Mouse (Mus musculus) neural tube, embryonic 12.5 days (tissue): ENCODE measurements around the gene Mlx. TPM values are rescaled to one million over a fixed set of nuclear protein-coding genes. Genes with fewer than 3 reads are reported as not detected.

ENCODE experiments used
- ATAC-seq: fragments of 200-750 bp; cut with Nextera tagmentation; 2 replicates; pipeline ENCODE4 v1.8.0; 2017; ENCODE audit warnings: low read depth, mild to moderate bottlenecking, moderate TSS enrichment, moderate library complexity; ENCODE audit not compliant: low FRiP score
- H3K27ac ChIP-seq: fragments of 300-500 bp; sonication (generic); 2 replicates; pipeline ENCODE4 v1.5.1; 2016
- H3K27me3 ChIP-seq: fragments of 300-500 bp; sonication (generic); replicated peaks from 2 replicates; pipeline ENCODE4 v1.6.1; 2016; ENCODE audit warnings: mild to moderate bottlenecking
- H3K36me3 ChIP-seq: fragments of 300-500 bp; sonication (generic); 2 replicates; pipeline ENCODE4 v1.6.1; 2016; ENCODE audit warnings: mild to moderate bottlenecking
- H3K4me1 ChIP-seq: fragments of 300-500 bp; sonication (generic); 2 replicates; pipeline ENCODE4 v1.6.1; 2016
- H3K4me2 ChIP-seq: fragments of 300-500 bp; sonication (generic); replicated peaks from 2 replicates; pipeline ENCODE4 v1.6.1; 2016; ENCODE audit warnings: mild to moderate bottlenecking
- H3K4me3 ChIP-seq: fragments of 300-500 bp; sonication (generic); 2 replicates; pipeline ENCODE4 v1.5.1; 2016
- H3K9ac ChIP-seq: fragments of 300-500 bp; sonication (generic); 2 replicates; pipeline ENCODE4 v1.6.1; 2016; ENCODE audit warnings: mild to moderate bottlenecking
- H3K9me3 ChIP-seq: fragments of 300-500 bp; sonication (generic); 2 replicates; pipeline ENCODE4 v1.6.1; 2016; ENCODE audit warnings: mild to moderate bottlenecking
- WGBS: fragments of 180-500 bp; shearing (Covaris S2); methylation state at CpG from one replicate; pipeline ENCODE4 v1.1.7; 2016; 5-methylcytosine and 5-hydroxymethylcytosine counted together
- polyA plus RNA-seq: library from polyadenylated mRNA; unstranded; fragments of >200 nt; fragmentation: Nextera tagmentation; extraction: Ambion mirVana; gene quantifications from 2 replicates; pipeline ENCODE4 v1.2.1, GENCODE M21; 2016

Gene Mlx
- polyA plus RNA-seq, 1 experiment from 2014 or later = 59.6 TPM

DNA sequence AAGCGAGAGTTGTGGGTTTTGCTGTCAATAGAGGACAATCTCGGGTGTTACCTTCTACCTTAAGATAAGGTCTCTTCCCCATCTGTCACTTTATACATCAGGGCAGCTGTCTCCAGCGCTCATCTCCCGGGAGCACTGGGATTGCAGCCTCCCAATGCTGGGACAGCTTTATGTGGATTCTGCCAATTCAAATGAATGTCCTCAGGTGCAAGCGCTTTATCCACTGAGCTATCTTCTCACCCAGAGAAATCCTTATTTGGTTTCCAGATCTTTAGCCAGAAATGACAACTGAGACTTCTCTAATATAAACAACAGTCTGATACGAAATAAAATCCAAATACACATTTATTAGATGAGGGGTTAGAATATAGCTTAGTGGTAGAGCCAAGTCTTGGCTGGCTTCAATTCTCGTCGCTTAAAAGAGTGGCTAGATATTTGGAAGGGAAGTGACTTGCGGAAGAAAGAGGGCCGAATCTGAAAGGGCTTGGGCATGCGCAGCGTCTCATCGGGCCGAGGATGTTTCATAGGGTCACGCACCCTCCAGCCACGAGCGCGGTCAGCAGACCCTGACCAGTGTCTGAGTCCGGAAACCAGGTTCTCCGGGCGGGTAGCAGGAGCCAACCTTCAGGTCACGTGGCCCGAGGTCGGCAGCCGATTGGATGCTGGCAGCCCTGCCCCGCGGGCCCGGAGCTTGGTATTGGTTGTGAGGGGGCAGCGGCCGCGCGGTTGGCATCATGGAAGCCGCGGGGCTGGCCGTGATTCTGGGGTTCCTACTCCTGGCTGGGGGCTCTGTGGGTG lies 17.5 kb upstream of the Mlx start, which contains the start of gene Naglu:
Gene Naglu, plus strand, starts transcription at position 622 of the 798 bp plus-strand sequence.
- 5% methylated on average over 35 of the region's 35 CpGs for WGBS

DNA sequence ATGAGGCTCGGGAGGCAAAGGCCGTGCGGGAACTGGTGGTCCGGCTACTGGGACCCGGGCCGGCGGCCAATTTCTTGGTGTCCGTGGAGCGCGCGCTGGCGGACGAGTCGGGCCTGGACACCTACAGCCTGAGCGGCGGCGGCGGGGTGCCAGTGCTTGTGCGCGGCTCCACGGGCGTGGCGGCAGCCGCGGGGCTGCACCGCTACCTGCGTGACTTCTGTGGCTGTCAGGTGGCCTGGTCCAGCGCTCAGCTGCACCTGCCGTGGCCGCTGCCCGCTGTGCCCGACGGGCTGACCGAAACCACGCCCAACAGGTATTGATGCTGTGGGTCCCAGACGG lies 16.9 kb upstream of the Mlx start:
- Histone ChIP-seq H3K36me3 (no peaks in the 10 kb centered on the region), H3K9ac (peak overlapping the region; percentile 83), H3K9me3 (no peaks in the 10 kb centered on the region), H3K4me2 (peak overlapping the region; percentile 98), H3K4me1 (peaks cover 13% of the 10 kb centered on the region; the same call in 1 of the 2 replicates), H3K27ac (no peak overlapping the region), H3K27me3 (peaks cover 3% of the 10 kb centered on the region; the same call in 1 of the 2 replicates), H3K4me3 (peak overlapping the region; percentile 76)
- ATAC-seq = peak; percentile 72
- under 1% methylated on average over 36 of the region's 36 CpGs for WGBS

More for the DNA sequence above, 17.5 kb upstream of the Mlx start, which contains the start of gene Naglu:
- H3K27me3 ChIP-seq = peaks cover 3% of the 10 kb centered on the region; the same call in 1 of the 2 replicates
- H3K27ac ChIP-seq = no peak within 1 kb of the TSS
- peaks cover 13% of the 10 kb centered on the region; the same call in 1 of the 2 replicates for H3K4me1 ChIP-seq
- peak; percentile 89 for ATAC-seq
- peak within 1 kb of the TSS; percentile 76 for H3K4me3 ChIP-seq
- H3K4me2 ChIP-seq = peak within 1 kb of the TSS; percentile 98
- no peaks in the 10 kb centered on the region for H3K9me3 ChIP-seq
- no peaks in the 10 kb centered on the region for H3K36me3 ChIP-seq
- peak within 1 kb of the TSS; percentile 83 for H3K9ac ChIP-seq

DNA sequence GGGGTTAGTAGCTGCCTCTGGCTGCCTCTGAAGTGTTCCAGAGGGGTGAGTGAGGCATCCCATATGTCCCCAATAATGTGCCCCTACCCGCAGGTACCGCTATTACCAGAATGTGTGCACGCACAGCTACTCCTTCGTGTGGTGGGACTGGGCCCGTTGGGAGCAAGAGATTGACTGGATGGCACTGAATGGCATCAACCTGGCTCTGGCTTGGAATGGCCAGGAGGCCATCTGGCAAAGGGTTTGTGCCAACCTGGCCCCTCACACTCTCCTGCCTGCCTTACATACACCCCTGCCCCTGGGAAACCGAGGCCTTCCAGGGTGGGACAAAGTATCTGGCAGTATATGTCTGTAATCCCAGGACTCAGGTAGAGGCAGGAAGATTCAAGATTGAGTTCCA lies 16.1 kb upstream of the Mlx start:
- Histone ChIP-seq H3K9me3 (no peaks in the 10 kb centered on the region), H3K9ac (no peak overlapping the region), H3K27ac (no peak overlapping the region), H3K4me3 (peak overlapping the region; percentile 76; the same call in 1 of the 2 replicates), H3K4me1 (peaks cover 13% of the 10 kb centered on the region; the same call in 1 of the 2 replicates), H3K27me3 (peaks cover 5% of the 10 kb centered on the region; the same call in 1 of the 2 replicates), H3K4me2 (peak overlapping the region; percentile 98), H3K36me3 (no peaks in the 10 kb centered on the region)
- no peak for ATAC-seq
- WGBS = 79% methylated on average over 6 of the region's 6 CpGs

DNA sequence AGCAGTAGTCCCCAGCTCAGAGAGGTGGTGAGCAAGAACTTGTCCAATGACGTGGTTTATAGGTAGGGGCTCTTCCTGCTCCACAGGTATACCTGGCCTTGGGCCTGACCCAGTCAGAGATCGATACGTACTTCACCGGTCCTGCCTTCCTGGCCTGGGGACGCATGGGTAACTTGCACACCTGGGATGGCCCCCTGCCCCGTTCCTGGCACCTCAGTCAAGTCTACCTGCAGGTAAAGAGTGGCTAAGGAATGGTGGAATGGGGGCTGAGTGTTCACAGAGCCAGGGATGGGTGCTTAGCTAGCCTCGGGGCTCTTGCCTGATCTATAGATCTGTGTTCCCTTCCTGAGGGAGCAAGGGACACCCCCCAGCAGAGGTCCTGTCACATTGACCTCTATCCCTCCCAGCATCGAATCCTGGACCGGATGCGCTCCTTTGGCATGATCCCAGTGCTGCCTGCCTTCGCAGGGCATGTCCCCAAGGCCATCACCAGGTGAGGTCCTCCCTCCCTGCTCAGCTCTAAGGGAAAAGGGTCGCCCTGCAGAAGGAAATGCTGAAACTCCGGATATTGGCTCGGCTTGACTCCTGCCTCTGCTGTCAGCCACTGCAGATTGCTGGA lies 15.2 kb upstream of the Mlx start:
- H3K36me3 ChIP-seq = no peaks in the 10 kb centered on the region
- 73% methylated on average over 14 of the region's 14 CpGs for WGBS
- H3K4me1 ChIP-seq = peaks cover 8% of the 10 kb centered on the region; the same call in 1 of the 2 replicates
- no peaks in the 10 kb centered on the region for H3K9me3 ChIP-seq
- H3K27ac ChIP-seq = no peak overlapping the region
- no peak overlapping the region for H3K9ac ChIP-seq
- peaks cover 14% of the 10 kb centered on the region; the same call in 1 of the 2 replicates for H3K27me3 ChIP-seq
- ATAC-seq = no peak
- H3K4me2 ChIP-seq = no peak overlapping the region
- no peak overlapping the region for H3K4me3 ChIP-seq

DNA sequence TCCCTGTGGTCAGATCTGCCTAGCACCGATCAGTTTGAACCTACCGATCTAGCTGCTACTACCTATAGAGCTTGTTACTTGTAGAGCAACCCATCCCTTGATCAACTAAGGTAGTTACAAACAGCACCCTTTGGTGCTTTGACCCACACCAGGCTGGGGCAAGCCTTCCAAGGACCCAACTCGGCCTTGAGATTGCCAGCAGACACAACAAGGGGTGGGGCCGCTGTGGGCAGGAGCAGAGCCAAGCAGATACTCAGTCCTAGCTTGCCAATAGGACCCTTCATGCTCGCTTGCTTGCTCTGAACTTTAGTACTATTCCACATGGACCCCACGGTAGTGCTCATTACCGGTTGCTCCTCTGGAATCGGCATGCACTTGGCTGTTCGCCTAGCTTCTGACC lies 9.0 kb upstream of the Mlx start, which contains the start of gene Hsd17b1:
Gene Hsd17b1, plus strand, starts transcription at position 291 of the 400 bp plus-strand sequence.
- no peak within 1 kb of the TSS for H3K9ac ChIP-seq
- peaks cover 57% of the 10 kb centered on the region for H3K27me3 ChIP-seq
- H3K4me2 ChIP-seq = no peak within 1 kb of the TSS
- no peaks in the 10 kb centered on the region for H3K36me3 ChIP-seq
- no peak within 1 kb of the TSS for H3K4me3 ChIP-seq
- H3K9me3 ChIP-seq = no peaks in the 10 kb centered on the region
- no peak within 1 kb of the TSS for H3K27ac ChIP-seq
- H3K4me1 ChIP-seq = peaks cover 8% of the 10 kb centered on the region
- 70% methylated on average over 9 of the region's 9 CpGs for WGBS
- ATAC-seq = no peak

DNA sequence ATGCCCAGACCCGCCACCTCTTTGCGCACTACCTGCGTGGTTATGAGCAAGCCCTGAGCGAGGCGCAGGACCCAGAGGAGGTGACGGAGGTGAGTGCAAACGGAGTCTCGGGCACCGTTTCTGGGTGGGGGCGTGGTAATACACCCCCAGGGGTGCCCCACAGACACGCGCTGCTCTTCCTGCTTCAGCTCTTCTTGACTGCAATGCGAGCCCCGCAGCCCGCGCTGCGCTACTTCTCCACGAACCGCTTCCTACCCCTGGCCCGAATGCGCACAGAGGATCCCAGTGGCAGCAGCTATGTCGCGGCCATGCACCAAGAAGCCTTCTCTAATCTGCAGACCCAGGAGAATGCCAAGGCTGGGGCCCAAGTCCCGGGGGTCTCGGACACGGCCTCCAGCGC lies 7.3 kb upstream of the Mlx start:
- Histone ChIP-seq H3K36me3 (peaks cover 2% of the 10 kb centered on the region; the same call in 1 of the 2 replicates), H3K4me2 (no peak overlapping the region), H3K4me3 (no peak overlapping the region), H3K27ac (no peak overlapping the region), H3K9ac (no peak overlapping the region), H3K27me3 (peaks cover 57% of the 10 kb centered on the region), H3K4me1 (peaks cover 15% of the 10 kb centered on the region), H3K9me3 (no peaks in the 10 kb centered on the region)
- WGBS = 3% methylated on average over 27 of the region's 27 CpGs
- no peak for ATAC-seq

DNA sequence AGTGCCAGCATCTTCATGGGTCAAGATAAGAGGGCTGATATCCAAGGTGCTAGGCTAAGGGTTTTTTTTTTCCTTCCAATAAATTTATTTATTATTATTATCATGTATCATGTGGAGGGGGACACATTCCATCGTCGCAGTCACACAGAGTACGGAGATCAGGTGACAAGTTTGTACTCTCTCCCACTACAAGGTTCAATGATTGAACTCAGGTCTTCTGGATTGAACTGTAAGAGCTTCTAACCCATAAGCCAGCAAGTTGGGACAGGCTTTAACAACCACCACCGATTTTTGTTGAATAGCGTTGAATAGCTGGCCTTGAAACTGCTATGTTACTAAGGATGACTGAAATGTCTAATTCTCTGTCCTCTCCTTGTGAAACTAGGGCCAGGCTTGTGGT lies 6.7 kb upstream of the Mlx start:
- Histone ChIP-seq H3K36me3 (peaks cover 8% of the 10 kb centered on the region), H3K27me3 (peaks cover 57% of the 10 kb centered on the region), H3K4me1 (peaks cover 15% of the 10 kb centered on the region), H3K27ac (no peak overlapping the region), H3K4me2 (no peak overlapping the region), H3K4me3 (no peak overlapping the region), H3K9me3 (no peaks in the 10 kb centered on the region), H3K9ac (no peak overlapping the region)
- no peak for ATAC-seq
- WGBS = 64% methylated on average over 5 of the region's 5 CpGs

DNA sequence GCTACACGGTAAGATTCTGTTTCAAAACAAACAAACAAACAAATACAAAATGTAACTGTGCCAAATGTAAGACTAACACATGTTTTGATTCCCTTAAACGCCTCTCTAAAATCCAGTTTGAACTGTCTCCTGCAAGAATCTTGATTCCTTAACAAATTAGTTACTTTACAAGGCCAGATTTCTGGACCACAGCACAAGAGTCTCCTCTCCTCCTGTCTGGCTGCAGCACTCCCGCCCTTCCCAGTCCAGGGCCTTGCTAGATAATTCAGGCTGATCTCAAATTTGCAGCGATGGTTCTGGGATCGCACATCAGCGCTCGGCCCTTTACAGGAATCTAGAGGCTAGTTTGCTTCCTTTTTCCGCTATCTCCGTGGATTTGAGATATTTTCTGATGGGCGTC lies 5.4 kb upstream of the Mlx start:
- H3K36me3 ChIP-seq = peaks cover 13% of the 10 kb centered on the region
- peak overlapping the region; percentile 66; the same call in 1 of the 2 replicates for H3K27ac ChIP-seq
- peaks cover 48% of the 10 kb centered on the region for H3K27me3 ChIP-seq
- ATAC-seq = no peak
- no peaks in the 10 kb centered on the region for H3K9me3 ChIP-seq
- H3K4me1 ChIP-seq = peaks cover 26% of the 10 kb centered on the region
- peak overlapping the region; percentile 74 for H3K4me3 ChIP-seq
- 9% methylated on average over 10 of the region's 10 CpGs for WGBS
- peak overlapping the region; percentile 85 for H3K9ac ChIP-seq
- H3K4me2 ChIP-seq = peak overlapping the region; percentile 92

DNA sequence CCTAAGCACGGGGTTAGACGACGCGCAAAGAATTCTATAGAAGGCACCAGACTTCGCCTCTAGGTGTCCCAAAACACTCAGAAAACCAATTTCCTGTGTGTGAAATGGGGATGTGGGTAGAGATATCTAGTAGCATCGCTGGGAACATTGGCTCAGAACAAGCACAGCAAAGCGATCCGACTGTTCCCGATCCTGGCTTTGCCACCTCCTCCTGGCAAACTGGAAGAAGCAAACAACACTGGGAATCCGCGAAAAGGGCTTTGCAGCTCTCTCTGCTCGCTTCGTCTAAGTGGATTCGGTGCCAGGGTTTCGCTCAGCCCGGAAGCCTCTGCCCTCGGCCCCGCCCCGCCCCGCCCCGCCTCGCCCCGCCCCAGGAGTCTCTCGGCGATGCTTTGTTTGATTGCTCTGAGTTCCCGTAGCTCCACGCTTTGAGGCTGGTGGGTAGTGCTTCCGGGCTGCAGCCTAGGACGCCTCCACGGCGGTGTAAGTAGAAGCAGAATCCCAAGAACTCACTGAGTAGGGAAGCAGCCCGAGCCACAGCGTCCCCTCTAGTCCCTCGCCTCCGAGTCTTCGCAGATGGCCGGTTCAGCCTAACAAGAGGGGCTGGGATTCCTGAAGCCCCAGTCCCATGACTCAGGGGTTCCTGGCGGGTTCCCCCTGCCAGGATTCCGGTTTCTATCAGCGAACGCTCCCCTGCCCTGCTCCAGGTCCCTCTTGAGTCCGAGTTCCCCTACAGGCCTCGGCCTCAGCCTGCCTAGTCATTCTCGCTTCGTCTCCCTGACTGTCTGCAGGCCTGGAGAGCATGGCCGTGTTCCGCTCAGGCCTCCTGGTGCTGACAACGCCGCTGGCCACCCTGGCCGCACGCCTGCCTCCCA lies 4.6 kb upstream of the Mlx start, which contains the start of gene Coasy:
Gene Coasy, plus strand, starts transcription at position 358 of the 875 bp plus-strand sequence.
- peak within 1 kb of the TSS; percentile 74 for H3K4me3 ChIP-seq
- ATAC-seq = peak; percentile 88
- peaks cover 13% of the 10 kb centered on the region for H3K36me3 ChIP-seq
- peak within 1 kb of the TSS; percentile 85 for H3K9ac ChIP-seq
- peak within 1 kb of the TSS; percentile 66 for H3K27ac ChIP-seq
- H3K9me3 ChIP-seq = no peaks in the 10 kb centered on the region
- H3K4me2 ChIP-seq = peak within 1 kb of the TSS; percentile 92
- H3K4me1 ChIP-seq = peaks cover 30% of the 10 kb centered on the region
- under 1% methylated on average over 51 of the region's 51 CpGs for WGBS
- H3K27me3 ChIP-seq = peaks cover 40% of the 10 kb centered on the region

DNA sequence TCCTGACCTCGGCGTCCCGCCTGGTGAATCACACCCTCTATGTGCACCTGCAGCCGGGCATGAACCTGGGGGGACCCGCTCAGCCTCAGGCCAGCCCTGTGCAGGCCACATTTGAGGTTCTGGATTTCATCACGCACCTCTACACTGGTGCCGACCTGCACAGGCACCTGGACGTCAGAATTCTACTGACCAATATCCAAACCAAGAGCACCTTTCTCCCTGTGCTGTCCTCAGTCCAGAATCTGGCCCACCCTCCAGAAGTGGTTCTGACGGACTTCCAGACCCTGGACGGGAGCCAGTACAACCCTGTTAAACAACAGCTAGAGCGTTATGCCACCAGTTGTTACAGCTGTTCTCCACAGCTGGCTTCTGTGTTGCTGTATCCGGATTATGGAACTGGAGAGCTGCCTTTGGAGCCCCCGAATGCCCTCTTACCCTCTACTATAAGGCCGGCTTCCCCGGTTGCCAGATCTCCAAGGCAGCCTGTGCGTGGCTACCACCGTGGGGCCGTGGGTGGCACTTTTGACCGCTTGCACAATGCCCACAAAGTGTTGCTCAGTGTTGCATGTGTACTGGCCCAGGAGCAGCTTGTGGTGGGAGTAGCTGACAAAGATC lies 3.9 kb upstream of the Mlx start:
- Histone ChIP-seq H3K9ac (peak overlapping the region; percentile 85), H3K9me3 (no peaks in the 10 kb centered on the region), H3K4me3 (peak overlapping the region; percentile 74), H3K4me1 (peaks cover 37% of the 10 kb centered on the region), H3K4me2 (peak overlapping the region; percentile 92), H3K36me3 (peaks cover 13% of the 10 kb centered on the region), H3K27me3 (peaks cover 33% of the 10 kb centered on the region), H3K27ac (peak overlapping the region; percentile 28; the same call in 1 of the 2 replicates)
- ATAC-seq = 0 out of 2 replicates have a peak, but pooled peaks have one; percentile 1
- 35% methylated on average over 19 of the region's 19 CpGs for WGBS

DNA sequence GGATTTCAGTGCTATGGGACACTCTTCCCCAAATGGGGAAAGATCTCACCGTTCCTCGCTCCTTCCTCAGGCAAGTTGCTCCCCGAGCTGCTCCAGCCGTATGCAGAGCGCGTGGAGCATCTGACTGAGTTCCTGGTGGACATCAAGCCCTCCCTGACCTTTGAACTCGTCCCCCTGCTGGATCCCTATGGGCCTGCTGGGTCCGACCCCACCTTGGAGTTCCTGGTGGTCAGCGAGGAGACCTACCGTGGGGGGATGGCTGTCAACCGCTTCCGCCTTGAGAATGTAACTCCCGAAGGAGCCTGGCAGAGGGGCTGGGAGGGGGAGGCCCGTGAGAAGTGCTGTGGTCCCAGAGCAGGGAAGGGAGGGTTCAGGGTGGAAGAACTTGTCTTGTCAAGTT lies 2.8 kb upstream of the Mlx start:
- H3K9ac ChIP-seq = no peak overlapping the region
- H3K9me3 ChIP-seq = no peaks in the 10 kb centered on the region
- peaks cover 40% of the 10 kb centered on the region for H3K4me1 ChIP-seq
- peaks cover 22% of the 10 kb centered on the region for H3K27me3 ChIP-seq
- no peak overlapping the region for H3K27ac ChIP-seq
- H3K36me3 ChIP-seq = peaks cover 20% of the 10 kb centered on the region
- H3K4me2 ChIP-seq = no peak overlapping the region
- no peak for ATAC-seq
- WGBS = 83% methylated on average over 14 of the region's 14 CpGs
- no peak overlapping the region for H3K4me3 ChIP-seq
